Mouse (Mus musculus) bone marrow macrophage, adult 2 months (primary cell): ENCODE data around the gene Gm4836. TPM values are rescaled to one million over a fixed set of nuclear protein-coding genes. Genes with fewer than 3 reads are reported as not detected.
"Not testable (repeated sequence)": the region's sequence is repeated elsewhere in the genome, so short reads cannot be mapped to it uniquely, and the experiment has no call there.

Experiments used
- H3K27ac ChIP-seq: 2 replicates; pipeline ENCODE4 v1.5.1; 2012; ENCODE audit warnings: low read depth, low read length; ENCODE audit not compliant: insufficient read depth
- H3K4me1 ChIP-seq: 2 replicates; pipeline ENCODE4 v1.6.1; 2012; ENCODE audit warnings: low read length; ENCODE audit not compliant: control insufficient read depth, insufficient read depth
- H3K4me3 ChIP-seq: 2 replicates; pipeline ENCODE4 v1.5.1; 2012; ENCODE audit warnings: mild to moderate bottlenecking, low read length, moderate library complexity; ENCODE audit not compliant: insufficient read depth
- polyA plus RNA-seq: library from polyadenylated mRNA; stranded (reverse); fragments of >200 nt; gene quantifications from 2 replicates; pipeline ENCODE4 v1.2.4, GENCODE M21; 2012; ENCODE audit not compliant: missing spikeins, insufficient read depth, insufficient read length

Gm4836 gene
- polyA plus RNA-seq = not detected in 2 replicates

DNA sequence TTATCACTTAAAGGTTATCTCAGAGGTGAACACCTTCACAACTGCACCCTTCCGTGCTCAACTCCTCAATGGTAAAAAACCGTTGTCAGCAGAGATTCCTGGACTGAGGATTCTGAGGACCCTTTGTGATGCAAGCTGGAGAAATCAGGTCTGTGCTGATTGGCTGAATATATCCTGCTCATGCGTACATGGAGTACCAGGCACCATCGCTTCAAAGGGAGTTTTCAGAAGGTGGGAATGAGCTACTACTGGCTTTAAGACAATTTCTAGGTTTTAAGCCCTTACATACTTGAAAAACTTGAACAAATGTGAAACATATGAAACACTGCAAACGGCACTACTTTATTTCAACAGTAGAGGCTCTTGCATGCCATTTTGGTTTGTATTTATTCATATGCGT lies at the start of gene Gm4836:
Gm4836 (minus strand) TSS at position 101 of the 400 bp plus-strand sequence.
- H3K4me1 ChIP-seq, H3K4me3 ChIP-seq, H3K27ac ChIP-seq: not testable (repeated sequence)
